Mouse (Mus musculus) CD4-positive helper T cell, adult 2 months (primary cell): ENCODE data around the gene Syne2.
A peak's percentile ranks its signal among the peaks of the same experiment; 100 is the strongest.

Experiments used
- DNase-seq: peaks from one replicate; pipeline ENCODE4 v3.0.0-alpha.2; 2012; ENCODE audit warnings: low read depth, missing footprints, low spot score

The Syne2 gene

DNA sequence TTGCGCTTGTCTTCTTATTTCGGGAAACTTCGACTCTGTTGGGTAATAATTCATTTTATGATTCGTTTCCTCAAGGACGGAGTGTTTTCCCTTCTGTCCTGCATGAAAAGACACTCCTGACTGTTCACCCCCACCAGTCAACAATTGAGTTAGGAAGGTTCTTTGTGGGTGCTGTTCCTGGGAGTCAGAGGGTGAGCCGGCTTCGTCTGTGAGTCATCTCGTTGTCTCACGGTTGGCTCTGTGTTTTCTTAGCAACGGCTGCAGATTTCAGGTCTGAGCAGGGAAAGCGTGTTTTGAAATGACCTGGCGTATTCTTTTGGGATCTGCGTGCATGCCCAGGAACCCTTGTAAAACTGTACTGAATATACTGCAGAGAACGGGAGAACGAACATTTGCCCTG lies 9.8 kb downstream of the Syne2 start:
- no peak for DNase-seq

GRCm38 (mm10) chr12:75829616-75830015 lies 11.7 kb downstream of the Syne2 start:
- DNase-seq: no peak

DNA sequence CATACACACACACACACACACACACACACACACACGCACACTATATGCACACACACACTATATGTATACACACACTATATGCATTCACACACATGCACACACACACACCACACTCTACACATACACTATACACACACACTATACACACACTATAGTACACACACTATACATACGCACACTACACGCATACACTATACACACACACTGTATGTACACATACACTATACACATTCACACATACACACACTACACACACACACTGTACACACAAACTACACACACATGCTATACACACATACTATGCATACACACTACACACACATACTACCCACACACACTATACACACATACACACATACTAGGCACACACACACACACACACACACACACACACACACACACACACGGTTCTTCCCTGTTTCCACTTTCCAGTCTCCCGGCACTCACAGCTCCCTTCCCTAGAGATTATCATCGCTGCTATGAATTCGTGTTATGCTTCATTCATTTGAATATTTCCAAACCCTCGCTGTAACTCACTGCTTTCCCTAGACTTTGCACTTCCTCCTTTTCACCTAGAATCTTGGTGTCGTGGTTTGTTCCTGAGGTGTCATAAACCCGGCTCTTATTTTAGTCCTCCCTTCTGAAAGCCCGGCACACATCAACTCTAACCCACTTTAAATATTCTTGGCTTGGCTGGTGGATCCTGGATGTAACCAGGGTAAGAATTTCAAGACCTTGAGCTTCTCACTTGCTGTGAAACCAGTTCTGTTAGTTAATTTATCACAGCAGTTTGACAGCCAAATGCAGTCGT lies 15.4 kb downstream of the Syne2 start:
- DNase-seq: no peak

DNA sequence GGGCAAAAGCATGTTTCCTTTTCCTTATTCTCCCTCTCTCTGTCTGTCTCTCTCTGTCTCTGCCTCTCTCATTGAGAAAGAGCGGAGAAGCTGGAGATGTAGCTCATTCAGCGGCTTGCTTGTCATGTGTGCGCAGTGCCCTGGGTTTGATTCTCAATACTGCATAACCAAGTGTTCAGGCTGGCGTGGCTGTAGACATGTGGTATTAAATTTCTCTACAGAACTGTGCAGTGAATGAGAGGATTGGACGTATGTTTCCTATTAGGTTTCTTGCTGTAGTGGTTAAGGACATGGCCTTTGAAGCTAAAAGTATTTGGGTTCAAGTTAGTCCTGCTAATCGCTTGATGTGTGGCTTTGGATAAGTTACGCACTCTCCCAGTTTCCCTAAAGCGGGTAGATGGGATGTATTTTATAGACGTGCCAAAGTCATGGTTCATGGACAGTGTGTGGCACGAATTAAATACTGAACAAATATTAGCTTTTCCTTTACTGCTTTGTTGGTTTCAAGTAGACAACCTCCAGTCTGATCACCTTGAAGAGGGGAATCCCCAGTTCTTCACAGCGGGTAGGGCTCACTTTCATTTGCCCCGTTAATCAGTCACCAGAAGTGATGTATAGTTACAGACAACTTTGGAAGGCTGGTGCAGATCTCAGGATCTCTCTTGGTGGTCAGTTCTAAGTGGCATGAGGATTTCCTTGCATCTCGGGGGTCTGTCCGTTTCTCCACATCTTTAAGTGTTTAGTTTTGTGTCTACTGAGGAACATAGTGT lies 16.2 kb downstream of the Syne2 start:
- no peak for DNase-seq

- DNase-seq: no peak
These were observed 18.6 kb downstream of the Syne2 start for GRCm38 (mm10) chr12:75836524-75836962.

- DNase-seq: peak; percentile 38
These were observed 19.5 kb downstream of the Syne2 start for GRCm38 (mm10) chr12:75837462-75837861.

DNA sequence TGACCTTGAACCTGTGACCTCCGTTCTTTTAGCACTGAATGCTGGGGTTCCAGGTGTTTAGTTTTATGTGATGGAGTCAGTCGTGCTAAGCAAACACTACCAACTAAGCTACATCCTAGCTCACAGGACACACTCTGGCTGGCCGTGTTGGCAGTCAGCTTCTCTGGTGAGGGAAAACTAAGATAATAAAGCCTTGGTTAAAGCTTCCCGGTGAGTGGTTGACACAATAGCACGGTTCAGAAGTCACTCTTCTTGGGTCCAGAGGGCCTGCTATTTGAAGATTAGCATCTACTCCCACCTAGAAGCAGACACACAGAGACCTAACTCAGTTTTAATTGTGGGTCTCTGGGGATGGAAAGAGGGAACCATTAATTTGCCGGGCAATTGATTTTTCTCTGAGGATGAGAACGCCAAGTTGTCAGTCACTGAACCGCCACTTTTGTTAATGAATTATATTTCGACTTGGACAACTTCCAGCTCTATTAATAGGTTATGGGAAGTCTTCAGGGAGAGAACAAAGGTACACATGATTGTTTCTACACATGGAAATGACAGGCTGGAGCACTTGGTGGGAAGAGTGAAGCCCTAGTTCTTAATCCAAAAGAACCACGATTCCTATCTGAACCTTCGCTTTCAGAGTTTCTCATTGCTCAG lies 21.3 kb downstream of the Syne2 start:
- DNase-seq: no peak

- no peak for DNase-seq
These were observed 23.2 kb downstream of the Syne2 start for GRCm38 (mm10) chr12:75841183-75841582.

- DNase-seq: no peak
These were observed 26.4 kb downstream of the Syne2 start for GRCm38 (mm10) chr12:75844311-75844710.

- DNase-seq: no peak
These were observed 27.1 kb downstream of the Syne2 start for GRCm38 (mm10) chr12:75845070-75845469.

- DNase-seq: no peak
These were observed 28.6 kb downstream of the Syne2 start for GRCm38 (mm10) chr12:75846513-75846912.

DNA sequence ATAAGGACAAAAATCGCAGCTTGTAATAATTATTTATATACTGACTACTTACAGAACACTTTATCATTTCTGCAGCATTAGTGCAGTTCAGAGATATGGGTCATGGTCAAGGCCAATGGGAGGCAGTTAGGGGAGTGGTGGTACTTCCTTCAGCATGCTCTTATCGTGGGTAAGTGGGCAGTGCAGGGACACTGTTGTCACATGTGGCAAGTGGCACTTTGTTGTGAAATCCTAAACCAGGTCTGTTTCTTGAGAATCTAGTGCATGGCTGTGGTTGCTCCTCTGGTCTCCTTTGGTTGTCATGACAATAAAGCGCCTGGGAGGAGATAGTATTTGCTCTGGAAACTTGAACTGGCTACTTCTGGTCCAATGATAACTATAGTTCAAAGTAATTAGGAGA lies 32.3 kb downstream of the Syne2 start:
- no peak for DNase-seq

DNA sequence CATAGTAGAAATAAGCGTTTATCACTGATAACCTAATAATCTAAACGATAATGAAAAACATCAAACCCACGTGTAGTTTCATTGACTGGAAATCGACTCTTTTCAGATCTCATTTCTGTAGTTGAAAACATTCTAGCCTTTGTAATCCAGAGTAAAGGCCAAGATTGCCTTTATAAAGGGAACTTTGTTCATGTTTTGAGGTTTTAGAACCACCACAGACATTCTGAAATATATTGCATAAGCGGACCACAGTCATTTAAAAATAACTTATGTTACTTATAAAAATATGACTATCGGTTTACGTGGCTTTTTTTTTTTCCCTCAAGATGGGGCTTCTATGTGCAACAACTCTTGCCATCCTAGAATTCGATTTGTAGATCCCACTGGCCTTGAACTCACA lies 33.5 kb downstream of the Syne2 start:
- DNase-seq: no peak

GRCm38 (mm10) chr12:75852384-75852783 lies 34.5 kb downstream of the Syne2 start:
- DNase-seq: no peak

- DNase-seq: no peak
These were observed 35.6 kb downstream of the Syne2 start for GRCm38 (mm10) chr12:75853559-75853958.

- no peak for DNase-seq
These were observed 37.1 kb downstream of the Syne2 start for GRCm38 (mm10) chr12:75855051-75855453.

DNA sequence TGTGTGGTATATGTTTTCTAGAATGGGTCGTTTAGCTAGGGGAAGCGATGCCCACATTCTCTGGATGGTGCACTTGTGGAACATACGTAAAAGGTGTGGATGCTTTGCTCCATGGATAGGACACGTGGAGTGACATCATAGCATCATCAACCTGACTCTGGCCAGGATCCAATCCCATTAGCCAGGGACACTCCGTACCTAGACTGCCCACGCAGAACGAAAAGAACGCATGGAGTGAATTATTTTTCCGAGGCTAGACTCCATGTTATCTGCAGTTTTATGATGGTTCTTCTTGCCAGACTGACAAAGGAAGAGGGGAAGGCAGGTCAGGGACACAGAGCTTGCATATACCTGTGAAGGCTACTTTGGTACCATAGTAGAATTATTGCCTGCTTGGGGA lies 37.7 kb downstream of the Syne2 start:
- DNase-seq: no peak

GRCm38 (mm10) chr12:75856096-75856868 lies 38.3 kb downstream of the Syne2 start:
- no peak for DNase-seq

GRCm38 (mm10) chr12:75859936-75860335 lies 42.0 kb downstream of the Syne2 start:
- no peak for DNase-seq

DNA sequence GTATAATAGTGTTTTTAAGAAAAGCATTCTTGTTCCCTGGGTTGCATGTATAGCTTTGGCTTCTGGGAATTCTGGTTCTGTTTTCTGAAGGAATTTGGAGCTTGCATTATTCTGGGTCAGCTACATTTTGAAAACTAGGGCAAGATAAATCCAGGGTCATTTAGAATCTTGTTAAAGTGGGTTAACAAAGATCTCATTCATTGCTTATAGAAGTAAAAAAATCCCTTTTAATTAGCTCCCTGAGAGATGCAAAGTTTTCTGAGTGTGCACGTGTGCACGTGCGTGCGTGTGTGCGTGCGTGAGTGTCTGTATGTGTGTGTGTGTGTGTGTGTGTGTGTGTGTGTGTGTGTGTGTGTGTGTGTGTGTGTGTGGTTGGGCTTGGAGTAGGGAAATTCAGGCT lies 42.9 kb downstream of the Syne2 start:
- no peak for DNase-seq

DNA sequence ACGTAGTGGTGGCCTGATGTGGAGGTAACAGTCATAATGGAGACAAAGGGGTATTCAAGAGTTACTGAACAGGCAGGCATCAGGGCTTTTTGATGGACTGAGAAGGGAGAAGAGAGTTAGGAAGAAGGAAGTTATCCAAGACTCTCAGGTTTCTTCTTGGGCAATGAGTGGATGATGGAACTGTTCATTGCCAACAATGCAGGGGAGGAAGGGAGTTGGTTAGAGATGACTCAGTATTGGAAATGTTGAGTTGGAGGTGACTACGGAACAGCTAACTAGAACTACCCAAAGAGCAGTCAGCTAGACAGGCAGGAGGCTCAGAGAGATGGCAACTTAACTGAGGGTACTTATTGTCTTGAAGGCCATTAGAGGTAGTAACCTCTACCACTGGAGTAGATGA lies 47.2 kb downstream of the Syne2 start:
- DNase-seq: no peak
